Mouse (Mus musculus): ENCODE data around the gene Lsp1. TPM values are rescaled to one million over a fixed set of nuclear protein-coding genes. Genes with fewer than 3 reads are reported as not detected.

Lsp1 gene
- polyA plus RNA-seq, 1 experiment from 2014 or later = 15.5 TPM

GRCm38 (mm10) chr7:142496158-142496557 lies 35.5 kb downstream of the Lsp1 start:
- no peak for TF ChIP-seq CTCF (IDR thresholded peaks at IDR 0.05)
- in situ Hi-C loops (cut with MboI; ENCODE audit: low pct_unique_long_range_greater_than_20kb) = loop anchor here (5.0 kb wide), 2 partner anchors 54 to 159 kb away; partner anchors contain the start of gene Tnni2
- ChIA-PET CTCF (interaction anchor here (0.9 to 1.9 kb wide), 6 partner anchors 9 to 180 kb away, joined by 3 to 6 read pairs (median 4); no protein-coding TSS in a partner anchor), POLR2A (no interaction called here)
- ATAC-seq = no peak
- no peaks in the 10 kb centered on the region for H3K27me3 ChIP-seq
- no peak for DNase-seq (ENCODE audit: low read depth, low spot score)

GRCm38 (mm10) chr7:142496800-142497199 lies 36.2 kb downstream of the Lsp1 start:
- ATAC-seq = no peak
- no peaks in the 10 kb centered on the region for H3K27me3 ChIP-seq
- DNase-seq (ENCODE audit: low read depth, low spot score) = no peak
- ChIA-PET CTCF (interaction anchor here (0.6 to 1.7 kb wide), 13 partner anchors 8 to 179 kb away, joined by 3 to 16 read pairs (median 5); no protein-coding TSS in a partner anchor), POLR2A (interaction anchor here (0.8 to 1.0 kb wide), 3 partner anchors 8 to 109 kb away, joined by 3 read pairs; partner anchors contain the start of gene Ctsd)
- peak; percentile 85 for TF ChIP-seq CTCF (IDR thresholded peaks at IDR 0.05)
- in situ Hi-C loops (cut with MboI; ENCODE audit: low pct_unique_long_range_greater_than_20kb) = loop anchor here (5.0 kb wide), 2 partner anchors 54 to 159 kb away; partner anchors contain the start of gene Tnni2

GRCm38 (mm10) chr7:142497775-142498174 lies 37.2 kb downstream of the Lsp1 start:
- DNase-seq (ENCODE audit: low read depth, low spot score) (peak; percentile 24), ATAC-seq (no peak)
- in situ Hi-C loops (cut with MboI; ENCODE audit: low pct_unique_long_range_greater_than_20kb) = loop anchor here (5.0 kb wide), 2 partner anchors 55 to 160 kb away; partner anchors contain the start of gene Tnni2
- no peaks in the 10 kb centered on the region for H3K27me3 ChIP-seq
- POLR2A ChIA-PET = interaction anchor here (0.8 to 1.0 kb wide), 2 partner anchors 9 to 110 kb away, joined by 3 read pairs; partner anchors contain the start of gene Ctsd
- peak; percentile 85 for TF ChIP-seq CTCF (IDR thresholded peaks at IDR 0.05)
- CTCF ChIA-PET = interaction anchor here (0.8 to 1.7 kb wide), 8 partner anchors 10 to 180 kb away, joined by 3 to 16 read pairs (median 6); no protein-coding TSS in a partner anchor

- ChIA-PET CTCF (interaction anchor here (1.4 to 1.7 kb wide), 2 partner anchors 17 to 181 kb away, joined by 3 to 6 read pairs; no protein-coding TSS in a partner anchor), POLR2A (no interaction called here)
- no peak for TF ChIP-seq CTCF (IDR thresholded peaks at IDR 0.05)
- DNase-seq (ENCODE audit: low read depth, low spot score) (no peak), ATAC-seq (no peak)
- in situ Hi-C loops (cut with MboI; ENCODE audit: low pct_unique_long_range_greater_than_20kb) = loop anchor here (5.0 kb wide), 2 partner anchors 56 to 161 kb away; partner anchors contain the start of gene Tnni2
- H3K27me3 ChIP-seq = no peaks in the 10 kb centered on the region
These were observed 38.0 kb downstream of the Lsp1 start, which contains the start of gene Tnnt3 for GRCm38 (mm10) chr7:142498575-142498974. Gene Tnnt3, plus strand, starts transcription at chr7:142498836.

- ChIA-PET POLR2A (interaction anchor here (0.5 kb wide), 1 partner anchor 624 kb away, joined by 3 read pairs; no protein-coding TSS in a partner anchor), CTCF (interaction anchor here (1.4 to 1.8 kb wide), 2 partner anchors 18 to 165 kb away, joined by 3 to 6 read pairs; no protein-coding TSS in a partner anchor)
- in situ Hi-C loops (cut with MboI; ENCODE audit: low pct_unique_long_range_greater_than_20kb) = loop anchor here (5.0 kb wide), 2 partner anchors 57 to 162 kb away; partner anchors contain the start of gene Tnni2
- TF ChIP-seq CTCF (IDR thresholded peaks at IDR 0.05) = no peak
- DNase-seq (ENCODE audit: low read depth, low spot score) = no peak
- no peak for ATAC-seq
- no peaks in the 10 kb centered on the region for H3K27me3 ChIP-seq
These were observed 38.6 kb downstream of the Lsp1 start for GRCm38 (mm10) chr7:142499010-142499721.

GRCm38 (mm10) chr7:142500032-142500431 lies 39.4 kb downstream of the Lsp1 start:
- ChIA-PET POLR2A (interaction anchor here (0.9 kb wide), 1 partner anchor 23 kb away, joined by 6 read pairs; no protein-coding TSS in a partner anchor), CTCF (interaction anchor here (1.0 to 1.8 kb wide), 2 partner anchors 9 to 165 kb away, joined by 4 to 6 read pairs; no protein-coding TSS in a partner anchor)
- DNase-seq (ENCODE audit: low read depth, low spot score) (no peak), ATAC-seq (no peak)
- in situ Hi-C loops (cut with MboI; ENCODE audit: low pct_unique_long_range_greater_than_20kb) = no loop called here
- no peak for TF ChIP-seq CTCF (IDR thresholded peaks at IDR 0.05)
- no peaks in the 10 kb centered on the region for H3K27me3 ChIP-seq

GRCm38 (mm10) chr7:142503206-142503605 lies 42.6 kb downstream of the Lsp1 start:
- POLR2A ChIA-PET = interaction anchor here (0.7 kb wide), 1 partner anchor 181 kb away, joined by 3 read pairs; no protein-coding TSS in a partner anchor
- H3K27me3 ChIP-seq = peaks cover 4% of the 10 kb centered on the region
- TF ChIP-seq CTCF (IDR thresholded peaks at IDR 0.05) = no peak
- DNase-seq (ENCODE audit: low read depth, low spot score) = no peak
- CTCF ChIA-PET = interaction anchor here (1.5 kb wide), 1 partner anchor 187 kb away, joined by 4 read pairs; no protein-coding TSS in a partner anchor
- in situ Hi-C loops (cut with MboI; ENCODE audit: low pct_unique_long_range_greater_than_20kb) = no loop called here
- ATAC-seq = no peak

- ChIA-PET POLR2A (no interaction called here), CTCF (no interaction called here)
- H3K27me3 ChIP-seq = peaks cover 12% of the 10 kb centered on the region
- no peak for TF ChIP-seq CTCF (IDR thresholded peaks at IDR 0.05)
- in situ Hi-C loops (cut with MboI; ENCODE audit: low pct_unique_long_range_greater_than_20kb) = no loop called here
- ATAC-seq (no peak), DNase-seq (ENCODE audit: low read depth, low spot score) (no peak)
These were observed 45.3 kb downstream of the Lsp1 start for GRCm38 (mm10) chr7:142505942-142506341.

- DNase-seq (ENCODE audit: low read depth, low spot score) (no peak), ATAC-seq (no peak)
- CTCF ChIA-PET = no interaction called here
- peaks cover 12% of the 10 kb centered on the region for H3K27me3 ChIP-seq
- POLR2A ChIA-PET = no interaction called here
- no peak for TF ChIP-seq CTCF (IDR thresholded peaks at IDR 0.05)
- in situ Hi-C loops (cut with MboI; ENCODE audit: low pct_unique_long_range_greater_than_20kb) = no loop called here
These were observed 45.9 kb downstream of the Lsp1 start for GRCm38 (mm10) chr7:142506501-142506900.

- TF ChIP-seq CTCF (IDR thresholded peaks at IDR 0.05) = no peak
- in situ Hi-C loops (cut with MboI; ENCODE audit: low pct_unique_long_range_greater_than_20kb) = no loop called here
- DNase-seq (ENCODE audit: low read depth, low spot score) (no peak), ATAC-seq (no peak)
- peaks cover 12% of the 10 kb centered on the region for H3K27me3 ChIP-seq
- ChIA-PET CTCF (interaction anchor here (1.0 kb wide), 1 partner anchor 12 kb away, joined by 3 read pairs; no protein-coding TSS in a partner anchor), POLR2A (no interaction called here)
These were observed 46.8 kb downstream of the Lsp1 start for GRCm38 (mm10) chr7:142507453-142507852.
